Mouse (Mus musculus): ENCODE results near the gene Fcor. TPM values are rescaled to one million over a fixed set of nuclear protein-coding genes. Genes with fewer than 3 reads are reported as not detected.

The Fcor gene
- total RNA-seq, 2 experiments from 2014 or later: 1.6 to 2.0 TPM

Other genes starting within 250 kb of the Fcor start
- gene Pex11g, start 204.7 kb downstream of the Fcor start, total RNA-seq (2021): 1 to 10 TPM; 3.0 to 3.6 TPM
- gene Tex45, start 201.5 kb downstream of the Fcor start, total RNA-seq (2021): under 1 TPM in 1 of 2 experiments, not detected in 1; 0.14 TPM
- gene Zfp358, start 179.2 kb downstream of the Fcor start, total RNA-seq (2021): 10 to 100 TPM; 16.0 to 18.7 TPM
- gene Mcoln1, start 171.9 kb downstream of the Fcor start, total RNA-seq (2021): 10 to 100 TPM; 19.0 to 23.9 TPM
- 10 to 100 TPM; 13.6 to 15.4 TPM for gene Pnpla6, start 157.0 kb downstream of the Fcor start, total RNA-seq (2021)
- gene C330021F23Rik, start 104.4 kb downstream of the Fcor start, total RNA-seq (2021): under 1 TPM in 1 of 2 experiments, not detected in 1; 0.21 TPM
- gene Camsap3, start 85.1 kb downstream of the Fcor start, total RNA-seq (2021): 1 to 10 TPM in 1 of 2 experiments, under 1 TPM in 1; 0.97 to 1.5 TPM
- gene Xab2, start 51.0 kb downstream of the Fcor start, total RNA-seq (2021): 10 to 100 TPM; 14.9 to 16.4 TPM
- 10 to 100 TPM; 76.0 to 76.5 TPM for gene Pet100, start 50.8 kb downstream of the Fcor start, total RNA-seq (2021)
- gene Pcp2, start 46.8 kb downstream of the Fcor start, total RNA-seq (2021): not detected
- gene Stxbp2, start 41.4 kb downstream of the Fcor start, total RNA-seq (2021): 1 to 10 TPM; 4.0 to 6.7 TPM
- gene Retn, start 16.6 kb downstream of the Fcor start, total RNA-seq (2021): under 1 TPM; 0.61 to 0.75 TPM
- under 1 TPM in 1 of 2 experiments, not detected in 1; 0.41 TPM for gene Mcemp1, start 6.6 kb downstream of the Fcor start, total RNA-seq (2021)
- 10 to 100 TPM; 24.2 to 24.9 TPM for gene Trappc5, start 3.9 kb upstream of the Fcor start, total RNA-seq (2021)
- gene Fcer2a, start 21.8 kb upstream of the Fcor start, total RNA-seq (2021): 1 to 10 TPM; 1.1 to 1.4 TPM
- gene Clec4g, start 48.3 kb upstream of the Fcor start, total RNA-seq (2021): not detected
- gene Cd209a, start 76.6 kb upstream of the Fcor start, total RNA-seq (2021): not detected
- not detected for gene Cd209e, start 181.9 kb upstream of the Fcor start, total RNA-seq (2021)
- gene Cd209d, start 206.2 kb upstream of the Fcor start, total RNA-seq (2021): under 1 TPM in 1 of 2 experiments, not detected in 1; 0.38 TPM

Measured in gastrocnemius, postnatal 10 days (tissue).